Mouse (Mus musculus): Measurements from ENCODE around the gene Dcpp3.

DNA sequence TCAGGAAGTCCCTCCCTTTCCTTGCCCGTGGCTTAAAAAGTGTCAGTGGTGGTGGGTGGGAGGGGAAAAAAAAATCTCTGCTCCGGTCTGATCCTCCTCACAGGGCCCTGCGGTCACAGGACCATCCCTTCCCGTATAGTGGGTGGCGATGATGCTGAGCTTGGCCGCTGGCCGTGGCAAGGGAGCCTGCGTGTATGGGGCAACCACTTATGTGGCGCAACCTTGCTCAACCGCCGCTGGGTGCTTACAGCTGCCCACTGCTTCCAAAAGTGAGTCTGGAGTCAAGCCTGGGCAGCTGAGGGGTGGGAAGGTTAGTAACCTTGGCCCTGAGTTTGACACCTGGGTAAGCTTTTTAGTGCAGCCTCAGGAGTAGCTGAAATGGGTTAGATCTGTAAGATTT, 48.7 kb upstream of the Dcpp3 start:
- no peak for TF ChIP-seq CTCF (conservative IDR thresholded peaks at IDR 0.05; ENCODE audit: insufficient read depth, insufficient read length, low read depth, low read length)
- TF ChIP-seq POLR2A (IDR thresholded peaks at IDR 0.05; ENCODE audit: low read depth, low read length), result no peak
